Mouse (Mus musculus): ENCODE results near the gene Unc119b.

DNA sequence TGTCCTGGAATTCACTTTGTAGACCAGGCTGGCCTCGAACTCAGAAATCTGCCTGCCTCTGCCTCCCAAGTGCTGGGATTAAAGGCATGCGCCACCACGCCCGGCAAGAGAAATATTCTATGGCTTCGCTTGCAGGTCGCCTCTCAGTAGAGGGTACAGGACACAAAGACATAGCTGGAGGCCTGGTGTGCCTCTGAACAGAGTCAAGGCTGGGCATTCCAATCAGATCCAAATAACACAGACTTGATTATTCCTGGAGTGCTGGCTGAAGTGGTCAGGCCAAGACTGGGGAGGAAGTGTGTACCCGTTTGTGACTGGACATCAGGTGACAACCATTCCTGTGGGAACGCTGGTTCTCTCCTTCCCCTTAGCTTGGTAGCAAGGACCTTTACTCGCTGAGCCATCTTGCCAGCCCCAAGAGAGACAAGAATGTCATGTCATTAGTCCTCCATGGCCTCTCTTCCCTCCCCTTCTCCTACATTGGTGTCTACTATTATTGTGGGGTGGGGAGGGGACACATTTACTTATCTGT is 7.5 kb upstream of the Unc119b start:
- TF ChIP-seq CTCF (IDR thresholded peaks at IDR 0.05; ENCODE audit: low read depth) (no peak), EP300 (IDR thresholded peaks at IDR 0.05; ENCODE audit: low read depth) (no peak)

Measured in liver, embryonic 14.5 days (tissue).